Mouse (Mus musculus): ENCODE data around the gene Metap1d. TPM values are rescaled to one million over a fixed set of nuclear protein-coding genes. Genes with fewer than 3 reads are reported as not detected.

Metap1d gene
- 22.3 and 23.4 TPM in 2 replicates for polyA plus RNA-seq (2015; fragmentation: Nextera tagmentation; extraction: Ambion mirVana)

DNA sequence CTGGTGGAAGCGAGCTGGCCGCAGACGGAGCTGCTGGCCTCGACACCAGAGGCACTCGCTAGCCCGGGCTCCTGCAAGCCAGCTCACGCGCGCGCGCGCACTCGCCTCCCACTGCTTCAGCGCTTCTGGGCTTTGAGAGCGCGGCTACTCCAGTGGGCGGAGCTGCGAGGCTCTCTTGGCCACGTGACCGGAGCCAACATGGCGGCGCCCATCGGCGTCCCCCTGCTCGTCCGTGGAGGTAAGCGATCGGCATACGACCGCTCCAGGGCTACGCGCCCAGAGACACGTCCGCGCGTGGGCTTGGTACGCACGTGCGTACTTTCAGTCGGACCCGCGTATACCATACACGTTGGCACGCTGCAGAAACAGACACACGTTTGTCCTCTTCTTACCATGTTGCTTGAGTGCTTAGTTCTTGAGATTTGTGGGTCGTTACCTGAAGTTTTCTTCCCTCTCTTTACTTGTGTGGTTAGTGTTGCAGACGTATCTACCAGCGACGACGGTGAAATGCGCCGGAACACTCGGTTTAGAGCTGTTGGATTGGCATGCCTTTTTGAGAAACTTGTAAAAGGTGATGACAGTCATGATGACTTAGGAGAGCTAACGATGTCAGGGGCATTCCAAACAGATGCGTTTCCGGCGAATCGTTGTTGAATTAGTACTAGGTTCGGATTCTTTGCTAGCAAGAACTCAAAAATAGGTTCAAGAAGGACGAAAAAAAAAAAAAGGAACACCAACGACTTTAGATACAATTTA lies at the start of gene Metap1d:
Gene Metap1d, plus strand, starts transcription at position 116 of the 756 bp plus-strand sequence.

DNA sequence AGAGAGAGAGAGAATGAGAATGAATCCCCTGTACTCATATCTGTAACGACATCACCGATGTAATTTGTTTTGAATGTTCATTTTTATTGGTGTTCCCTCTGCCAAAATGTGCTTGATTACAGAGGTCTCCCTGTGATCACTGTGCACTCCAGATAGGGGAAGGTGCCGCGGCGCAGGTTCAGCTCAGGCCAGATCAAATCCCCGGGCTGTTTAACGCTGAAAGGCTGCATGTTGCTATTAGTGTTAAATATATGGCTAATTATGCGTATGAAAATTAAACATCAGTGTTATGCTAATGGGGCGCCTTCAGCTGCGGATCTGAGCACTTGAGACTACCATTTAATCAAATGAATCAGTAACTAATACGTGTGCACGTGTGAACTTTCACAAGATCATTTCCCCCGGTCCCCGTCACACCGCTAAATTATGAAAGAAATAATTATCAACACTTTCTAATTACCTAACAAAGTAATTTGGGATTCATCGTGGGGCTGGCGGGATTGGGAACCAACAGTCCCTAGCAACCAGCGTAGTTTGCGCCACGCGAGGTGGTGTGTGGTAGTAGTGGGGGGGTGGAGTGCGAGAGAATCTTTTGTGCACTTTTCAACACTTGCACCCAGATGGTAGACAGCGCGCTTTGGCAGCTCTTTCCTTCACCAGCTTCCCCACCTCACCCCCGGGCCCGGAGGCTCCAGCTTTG lies 75.1 kb downstream of the Metap1d start, which contains the start of gene Dlx1:
Gene Dlx1, plus strand, starts transcription at position 100 of the 700 bp plus-strand sequence.

DNA sequence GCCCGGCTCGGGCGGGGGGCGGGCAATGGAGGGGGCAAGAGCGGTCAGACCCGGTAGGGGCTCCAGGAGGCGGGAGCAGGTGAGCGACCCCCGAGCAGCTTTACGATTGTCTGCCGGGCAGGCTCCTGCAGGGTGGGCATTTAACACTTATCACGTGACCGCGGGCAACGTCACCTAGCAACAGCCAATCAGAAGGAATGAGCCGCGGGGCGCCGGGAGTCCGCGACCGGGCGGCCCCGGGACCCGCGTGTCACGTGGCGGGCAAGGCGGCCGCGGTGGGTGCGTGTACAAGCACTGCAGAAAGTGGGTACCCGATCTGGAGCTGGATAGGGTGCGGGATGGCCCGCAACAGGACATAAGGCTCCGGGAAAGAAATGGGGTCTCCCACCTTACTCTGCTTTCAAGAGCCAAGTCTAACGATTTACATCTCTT lies 93.6 kb downstream of the Metap1d start, which contains the start of gene Dlx2:
Gene Dlx2, minus strand, starts transcription at position 115 of the 432 bp plus-strand sequence.

Other genes with a start within 250 kb of the Metap1d start
- 46.2 and 48.7 TPM in 2 replicates for gene Dync1i2, start 241.6 kb upstream of the Metap1d start, polyA plus RNA-seq (2015; fragmentation: Nextera tagmentation; extraction: Ambion mirVana)
- gene Slc25a12, start 85.5 kb upstream of the Metap1d start, polyA plus RNA-seq (2015; fragmentation: Nextera tagmentation; extraction: Ambion mirVana), result 31.8 and 34.0 TPM in 2 replicates
- gene Hat1, start 64.3 kb upstream of the Metap1d start, polyA plus RNA-seq (2015; fragmentation: Nextera tagmentation; extraction: Ambion mirVana), result 128 and 158 TPM in 2 replicates
- 0.07 and 0.14 TPM in 2 replicates for gene Dlx1, start 74.8 kb downstream of the Metap1d start, polyA plus RNA-seq (2015; fragmentation: Nextera tagmentation; extraction: Ambion mirVana)
- gene Dlx2, start 93.5 kb downstream of the Metap1d start, polyA plus RNA-seq (2015; fragmentation: Nextera tagmentation; extraction: Ambion mirVana), result not detected in 2 replicates

All from spleen, postnatal 0 days (tissue).